Mouse (Mus musculus): ENCODE results near the gene Tex37. TPM values are rescaled to one million over a fixed set of nuclear protein-coding genes. Genes with fewer than 3 reads are reported as not detected.
A peak's percentile ranks its signal among the peaks of the same experiment; 100 is the strongest.

Gene Tex37
- polyA plus RNA-seq (2015; fragmentation: Nextera tagmentation; extraction: Ambion mirVana), result not detected in 2 replicates

- Histone ChIP-seq H3K4me1 (replicated peaks) (peaks cover 9% of the 10 kb centered on the region), H3K27me3 (no peaks in the 10 kb centered on the region), H3K4me2 (no peak within 1 kb of the TSS), H3K36me3 (no peaks in the 10 kb centered on the region), H3K9ac (no peak within 1 kb of the TSS), H3K9me3 (no peaks in the 10 kb centered on the region), H3K27ac (replicated peaks) (no peak within 1 kb of the TSS), H3K4me3 (no peak within 1 kb of the TSS)
- ATAC-seq (ENCODE audit: low FRiP score, low read depth), result no peak
- WGBS, result 84% methylated on average over 3 of the region's 3 CpGs
Observed at GRCm38 (mm10) chr6:70918827-70919226, at the start of gene Tex37. Gene Tex37, minus strand, starts transcription at chr6:70918927.

- Histone ChIP-seq H3K9me3 (no peaks in the 10 kb centered on the region), H3K4me2 (no peak overlapping the region), H3K27ac (replicated peaks) (no peak overlapping the region), H3K36me3 (no peaks in the 10 kb centered on the region), H3K4me3 (no peak overlapping the region), H3K4me1 (replicated peaks) (peaks cover 6% of the 10 kb centered on the region; the same call in 1 of the 2 replicates), H3K27me3 (0 out of 2 replicates have a peak, but pooled peaks cover 6% of the 10 kb centered on the region), H3K9ac (no peak overlapping the region)
- WGBS, result 64% methylated on average over 4 of the region's 4 CpGs
- ATAC-seq (ENCODE audit: low FRiP score, low read depth), result no peak
Observed at GRCm38 (mm10) chr6:70968291-70968690, 49.6 kb upstream of the Tex37 start.

GRCm38 (mm10) chr6:70967422-70967821 lies 48.7 kb upstream of the Tex37 start:
- H3K27ac ChIP-seq (replicated peaks), result no peak overlapping the region
- ATAC-seq (ENCODE audit: low FRiP score, low read depth), result no peak
- WGBS, result 2% methylated on average over 8 of the region's 8 CpGs
- H3K27me3 ChIP-seq, result 0 out of 2 replicates have a peak, but pooled peaks cover 6% of the 10 kb centered on the region
- no peaks in the 10 kb centered on the region for H3K9me3 ChIP-seq
- no peak overlapping the region for H3K9ac ChIP-seq
- H3K4me2 ChIP-seq, result peak overlapping the region; percentile 50
- H3K36me3 ChIP-seq, result no peaks in the 10 kb centered on the region
- H3K4me3 ChIP-seq, result peak overlapping the region; percentile 18
- peaks cover 6% of the 10 kb centered on the region; the same call in 1 of the 2 replicates for H3K4me1 ChIP-seq (replicated peaks)

- H3K36me3 ChIP-seq, result no peaks in the 10 kb centered on the region
- H3K9ac ChIP-seq, result no peak overlapping the region
- no peak overlapping the region for H3K4me3 ChIP-seq
- H3K27me3 ChIP-seq, result peaks cover 9% of the 10 kb centered on the region; the same call in 1 of the 2 replicates
- H3K9me3 ChIP-seq, result no peaks in the 10 kb centered on the region
- no peak overlapping the region for H3K4me2 ChIP-seq
- 20% methylated on average over 7 of the region's 7 CpGs for WGBS
- H3K27ac ChIP-seq (replicated peaks), result no peak overlapping the region
- peaks cover 6% of the 10 kb centered on the region; the same call in 1 of the 2 replicates for H3K4me1 ChIP-seq (replicated peaks)
- no peak for ATAC-seq (ENCODE audit: low FRiP score, low read depth)
Observed at GRCm38 (mm10) chr6:70965694-70966093, 47.0 kb upstream of the Tex37 start.

GRCm38 (mm10) chr6:70964116-70964830 lies 45.5 kb upstream of the Tex37 start:
- no peak for ATAC-seq (ENCODE audit: low FRiP score, low read depth)
- no peak overlapping the region for H3K27ac ChIP-seq (replicated peaks)
- no peaks in the 10 kb centered on the region for H3K9me3 ChIP-seq
- H3K9ac ChIP-seq, result no peak overlapping the region
- peaks cover 18% of the 10 kb centered on the region for H3K27me3 ChIP-seq
- no peak overlapping the region for H3K4me2 ChIP-seq
- 27% methylated on average over 6 of the region's 6 CpGs for WGBS
- peaks cover 6% of the 10 kb centered on the region; the same call in 1 of the 2 replicates for H3K4me1 ChIP-seq (replicated peaks)
- no peaks in the 10 kb centered on the region for H3K36me3 ChIP-seq
- no peak overlapping the region for H3K4me3 ChIP-seq

GRCm38 (mm10) chr6:70957341-70957940 lies 38.7 kb upstream of the Tex37 start:
- Histone ChIP-seq H3K36me3 (no peaks in the 10 kb centered on the region), H3K4me3 (peak overlapping the region; percentile 40), H3K9me3 (no peaks in the 10 kb centered on the region), H3K4me2 (peak overlapping the region; percentile 80), H3K27ac (replicated peaks) (no peak overlapping the region), H3K9ac (no peak overlapping the region), H3K4me1 (replicated peaks) (peaks cover 13% of the 10 kb centered on the region), H3K27me3 (peaks cover 66% of the 10 kb centered on the region)
- 11% methylated on average over 7 of the region's 7 CpGs for WGBS
- ATAC-seq (ENCODE audit: low FRiP score, low read depth), result no peak

- Histone ChIP-seq H3K4me2 (peak overlapping the region; percentile 80), H3K4me3 (peak overlapping the region; percentile 40), H3K36me3 (no peaks in the 10 kb centered on the region), H3K27me3 (peaks cover 66% of the 10 kb centered on the region), H3K9me3 (no peaks in the 10 kb centered on the region), H3K4me1 (replicated peaks) (peaks cover 13% of the 10 kb centered on the region), H3K27ac (replicated peaks) (no peak overlapping the region), H3K9ac (0 out of 2 replicates have a peak overlapping the region, but pooled peaks have one; percentile 23)
- peak; percentile 43 for ATAC-seq (ENCODE audit: low FRiP score, low read depth)
- WGBS, result 3% methylated on average over 34 of the region's 34 CpGs
Observed at GRCm38 (mm10) chr6:70956936-70957335, 38.2 kb upstream of the Tex37 start.

GRCm38 (mm10) chr6:70956285-70956912 lies 37.7 kb upstream of the Tex37 start, which contains the start of gene Foxi3:
Gene Foxi3, plus strand, starts transcription at chr6:70956531.
- Histone ChIP-seq H3K4me1 (replicated peaks) (peaks cover 13% of the 10 kb centered on the region), H3K9me3 (no peaks in the 10 kb centered on the region), H3K4me2 (peak within 1 kb of the TSS; percentile 80), H3K9ac (peak within 1 kb of the TSS; percentile 23), H3K36me3 (no peaks in the 10 kb centered on the region), H3K4me3 (peak within 1 kb of the TSS; percentile 40), H3K27me3 (peaks cover 66% of the 10 kb centered on the region), H3K27ac (replicated peaks) (no peak within 1 kb of the TSS)
- peak; percentile 71 for ATAC-seq (ENCODE audit: low FRiP score, low read depth)
- under 1% methylated on average over 55 of the region's 67 CpGs for WGBS

- Histone ChIP-seq H3K9ac (0 out of 2 replicates have a peak overlapping the region, but pooled peaks have one; percentile 23), H3K36me3 (no peaks in the 10 kb centered on the region), H3K27ac (replicated peaks) (no peak overlapping the region), H3K9me3 (no peaks in the 10 kb centered on the region), H3K27me3 (peaks cover 65% of the 10 kb centered on the region), H3K4me3 (peak overlapping the region; percentile 40), H3K4me1 (replicated peaks) (peaks cover 13% of the 10 kb centered on the region), H3K4me2 (peak overlapping the region; percentile 80)
- no peak for ATAC-seq (ENCODE audit: low FRiP score, low read depth)
- 1% methylated on average over 12 of the region's 12 CpGs for WGBS
Observed at GRCm38 (mm10) chr6:70955841-70956240, 37.1 kb upstream of the Tex37 start.

GRCm38 (mm10) chr6:70955291-70955800 lies 36.6 kb upstream of the Tex37 start:
- H3K4me1 ChIP-seq (replicated peaks), result peaks cover 13% of the 10 kb centered on the region
- no peak overlapping the region for H3K4me3 ChIP-seq
- no peak overlapping the region for H3K4me2 ChIP-seq
- ATAC-seq (ENCODE audit: low FRiP score, low read depth), result no peak
- H3K9me3 ChIP-seq, result no peaks in the 10 kb centered on the region
- no peaks in the 10 kb centered on the region for H3K36me3 ChIP-seq
- 3% methylated on average over 14 of the region's 14 CpGs for WGBS
- H3K27ac ChIP-seq (replicated peaks), result no peak overlapping the region
- H3K9ac ChIP-seq, result no peak overlapping the region
- peaks cover 60% of the 10 kb centered on the region for H3K27me3 ChIP-seq

- Histone ChIP-seq H3K27ac (replicated peaks) (no peak overlapping the region), H3K9me3 (no peaks in the 10 kb centered on the region), H3K36me3 (no peaks in the 10 kb centered on the region), H3K4me2 (no peak overlapping the region), H3K9ac (no peak overlapping the region), H3K4me1 (replicated peaks) (peaks cover 13% of the 10 kb centered on the region), H3K27me3 (peaks cover 52% of the 10 kb centered on the region), H3K4me3 (no peak overlapping the region)
- 13% methylated on average over 6 of the region's 6 CpGs for WGBS
- ATAC-seq (ENCODE audit: low FRiP score, low read depth), result no peak
Observed at GRCm38 (mm10) chr6:70954040-70954439, 35.3 kb upstream of the Tex37 start.

GRCm38 (mm10) chr6:70953274-70953673 lies 34.5 kb upstream of the Tex37 start:
- ATAC-seq (ENCODE audit: low FRiP score, low read depth), result no peak

More at GRCm38 (mm10) chr6:70953274-70953673, 34.5 kb upstream of the Tex37 start:
- Histone ChIP-seq H3K4me1 (replicated peaks) (peaks cover 13% of the 10 kb centered on the region), H3K27me3 (peaks cover 45% of the 10 kb centered on the region), H3K9me3 (no peaks in the 10 kb centered on the region), H3K9ac (no peak overlapping the region), H3K36me3 (no peaks in the 10 kb centered on the region), H3K27ac (replicated peaks) (no peak overlapping the region), H3K4me2 (no peak overlapping the region), H3K4me3 (no peak overlapping the region)
- 78% methylated on average over 7 of the region's 7 CpGs for whole genome bisulfite sequencing
